Mouse (Mus musculus): ENCODE results near the gene Kcnc1. TPM values are rescaled to one million over a fixed set of nuclear protein-coding genes. Genes with fewer than 3 reads are reported as not detected.

Gene Kcnc1
- polyA plus RNA-seq, 1 experiment from 2014 or later, result 8.5 TPM

DNA sequence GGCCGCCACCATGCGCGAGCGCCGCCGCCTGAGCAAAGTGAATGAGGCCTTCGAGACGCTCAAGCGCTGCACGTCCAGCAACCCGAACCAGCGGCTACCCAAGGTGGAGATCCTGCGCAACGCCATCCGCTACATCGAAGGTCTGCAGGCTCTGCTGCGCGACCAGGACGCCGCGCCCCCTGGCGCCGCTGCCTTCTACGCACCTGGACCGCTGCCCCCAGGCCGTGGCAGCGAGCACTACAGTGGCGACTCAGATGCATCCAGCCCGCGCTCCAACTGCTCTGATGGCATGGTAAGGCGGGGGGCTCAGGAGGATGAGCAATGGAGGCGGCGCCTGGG, 19.3 kb upstream of the Kcnc1 start:
- under 1% methylated on average over 33 of the region's 33 CpGs for WGBS
- H3K27me3 ChIP-seq, result peaks cover 85% of the 10 kb centered on the region

DNA sequence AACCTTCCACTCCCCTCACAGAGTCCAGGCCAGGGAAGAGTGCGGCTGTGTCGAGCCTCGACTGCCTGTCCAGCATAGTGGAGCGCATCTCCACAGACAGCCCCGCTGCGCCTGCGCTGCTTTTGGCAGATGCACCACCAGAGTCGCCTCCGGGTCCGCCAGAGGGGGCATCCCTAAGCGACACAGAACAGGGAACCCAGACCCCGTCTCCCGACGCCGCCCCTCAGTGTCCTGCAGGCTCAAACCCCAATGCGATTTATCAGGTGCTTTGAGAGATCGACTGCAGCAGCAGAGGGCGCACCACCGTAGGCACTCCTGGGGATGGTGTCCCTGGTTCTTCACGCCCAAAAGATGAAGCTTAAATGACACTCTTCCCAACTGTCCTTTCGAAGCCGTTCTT, 18.2 kb upstream of the Kcnc1 start:
- Histone ChIP-seq H3K4me2 (peak overlapping the region; percentile 41), H3K4me1 (replicated peaks) (peaks cover 27% of the 10 kb centered on the region), H3K9ac (no peak overlapping the region), H3K4me3 (peak overlapping the region; percentile 20), H3K27me3 (peaks cover 73% of the 10 kb centered on the region), H3K27ac (replicated peaks) (no peak overlapping the region), H3K36me3 (no peaks in the 10 kb centered on the region), H3K9me3 (no peaks in the 10 kb centered on the region)
- ATAC-seq (ENCODE audit: low read depth), result no peak
- 1% methylated on average over 22 of the region's 22 CpGs for WGBS

More for the DNA sequence above, 19.3 kb upstream of the Kcnc1 start:
- H3K4me3 ChIP-seq, result peak overlapping the region; percentile 29
- H3K36me3 ChIP-seq, result no peaks in the 10 kb centered on the region
- peak overlapping the region; percentile 52 for H3K4me2 ChIP-seq
- peaks cover 27% of the 10 kb centered on the region for H3K4me1 ChIP-seq (replicated peaks)
- no peak overlapping the region for H3K27ac ChIP-seq (replicated peaks)
- H3K9ac ChIP-seq, result peak overlapping the region; percentile 35; the same call in 1 of the 2 replicates
- ATAC-seq (ENCODE audit: low read depth), result peak; percentile 49; the same call in 1 of the 2 replicates
- no peaks in the 10 kb centered on the region for H3K9me3 ChIP-seq

DNA sequence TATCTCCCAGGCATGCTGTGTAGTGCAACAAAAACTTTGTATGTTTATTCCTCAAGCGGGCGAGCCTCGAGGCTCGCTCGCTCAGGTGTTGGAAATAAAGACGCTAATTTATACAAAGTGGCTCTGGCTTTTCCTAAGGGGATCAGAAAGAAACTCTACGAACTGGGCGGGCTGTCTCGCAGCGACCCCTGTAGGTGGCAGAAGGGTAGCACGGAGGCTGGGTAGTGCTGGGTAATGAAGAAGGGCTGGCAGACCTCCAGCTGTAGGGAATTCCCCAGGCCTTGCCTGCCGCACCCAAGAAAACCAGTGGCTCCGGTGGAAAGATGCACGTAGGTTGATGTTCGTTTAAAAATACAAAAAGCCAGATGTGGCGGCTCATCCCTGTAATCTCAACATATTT, 17.3 kb upstream of the Kcnc1 start:
- 8% methylated on average over 16 of the region's 16 CpGs for WGBS
- no peaks in the 10 kb centered on the region for H3K36me3 ChIP-seq
- H3K27me3 ChIP-seq, result peaks cover 66% of the 10 kb centered on the region
- no peak overlapping the region for H3K4me2 ChIP-seq
- H3K4me3 ChIP-seq, result no peak overlapping the region
- no peak for ATAC-seq (ENCODE audit: low read depth)
- no peak overlapping the region for H3K9ac ChIP-seq
- H3K4me1 ChIP-seq (replicated peaks), result peaks cover 27% of the 10 kb centered on the region
- H3K27ac ChIP-seq (replicated peaks), result no peak overlapping the region
- H3K9me3 ChIP-seq, result no peaks in the 10 kb centered on the region

DNA sequence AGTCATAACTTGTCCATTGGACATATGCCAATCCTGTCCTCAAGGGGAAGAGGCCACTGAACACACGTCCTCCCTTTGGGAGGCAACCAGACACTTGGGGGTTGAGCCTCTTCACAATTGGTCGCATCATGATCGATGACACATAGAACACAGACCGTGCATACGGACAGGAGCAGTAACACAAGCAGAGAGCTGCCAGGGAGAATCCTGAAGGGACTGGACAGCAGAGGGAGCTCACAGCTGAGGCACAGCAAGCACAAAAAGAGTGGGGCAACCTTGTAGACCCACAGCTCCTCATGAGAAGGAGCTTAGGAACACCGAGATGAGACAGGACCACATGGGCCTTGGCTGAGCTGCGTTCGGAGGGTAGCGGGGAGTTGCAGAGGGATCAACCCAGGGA, 15.7 kb upstream of the Kcnc1 start:
- H3K9ac ChIP-seq, result no peak overlapping the region
- H3K4me2 ChIP-seq, result no peak overlapping the region
- no peaks in the 10 kb centered on the region for H3K9me3 ChIP-seq
- ATAC-seq (ENCODE audit: low read depth), result no peak
- peaks cover 27% of the 10 kb centered on the region for H3K4me1 ChIP-seq (replicated peaks)
- H3K27me3 ChIP-seq, result peaks cover 50% of the 10 kb centered on the region
- 64% methylated on average over 9 of the region's 9 CpGs for WGBS
- no peaks in the 10 kb centered on the region for H3K36me3 ChIP-seq
- no peak overlapping the region for H3K27ac ChIP-seq (replicated peaks)
- no peak overlapping the region for H3K4me3 ChIP-seq

DNA sequence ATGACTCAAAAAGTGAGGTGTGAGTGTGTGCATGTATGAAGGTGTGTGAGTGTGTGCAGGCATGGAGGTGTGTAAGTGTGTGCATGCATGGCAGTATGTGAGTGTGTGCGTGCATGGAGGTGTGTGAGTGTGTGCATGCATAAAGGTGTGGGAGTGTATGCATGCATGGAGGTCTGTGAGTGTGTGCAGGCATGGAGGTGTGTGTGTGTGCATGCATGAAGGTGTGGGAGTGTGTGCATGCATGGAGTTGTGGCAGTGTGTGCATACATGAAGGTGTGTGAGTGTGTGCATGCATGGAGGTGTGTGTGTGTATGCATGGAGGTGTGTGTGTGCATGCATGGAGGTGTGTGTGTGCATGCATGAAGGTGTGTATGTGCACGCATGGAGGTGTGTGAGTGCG, 8.9 kb upstream of the Kcnc1 start:
- H3K9me3 ChIP-seq, result no peaks in the 10 kb centered on the region
- no peak overlapping the region for H3K4me3 ChIP-seq
- no peak for ATAC-seq (ENCODE audit: low read depth)
- WGBS, result 90% methylated on average over 3 of the region's 3 CpGs
- peaks cover 9% of the 10 kb centered on the region for H3K27me3 ChIP-seq
- H3K36me3 ChIP-seq, result no peaks in the 10 kb centered on the region
- H3K4me2 ChIP-seq, result no peak overlapping the region
- no peak overlapping the region for H3K9ac ChIP-seq
- no peaks in the 10 kb centered on the region for H3K4me1 ChIP-seq (replicated peaks)
- no peak overlapping the region for H3K27ac ChIP-seq (replicated peaks)

DNA sequence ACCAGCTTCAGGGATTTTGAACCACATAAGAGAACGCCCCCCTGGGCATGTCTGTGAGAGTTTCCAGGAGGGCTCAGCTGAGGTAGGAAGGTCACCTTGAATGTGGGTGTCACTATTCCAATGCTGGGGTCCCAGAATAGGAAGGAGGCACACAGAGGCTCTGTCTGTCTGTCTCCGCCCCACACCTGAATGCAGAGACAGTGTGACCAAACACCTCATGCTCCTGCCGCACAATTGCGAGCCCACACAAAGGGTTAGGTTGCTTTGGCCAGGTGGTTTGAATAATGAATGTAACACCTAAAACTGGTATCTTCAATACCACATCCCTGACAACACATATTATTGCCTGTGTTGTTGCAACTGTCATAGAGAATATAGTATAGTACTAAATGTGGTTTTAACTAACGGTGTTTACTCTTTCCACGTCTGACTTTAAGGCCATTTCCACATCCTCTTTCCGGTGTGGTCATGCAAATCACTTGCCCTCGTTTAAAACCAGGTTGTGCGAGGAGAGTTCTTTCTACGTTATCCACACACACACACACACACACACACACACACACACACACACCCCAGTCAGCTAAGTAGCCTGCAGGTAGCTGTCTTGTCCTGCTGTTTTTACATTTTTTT, 6.7 kb upstream of the Kcnc1 start:
- no peak for ATAC-seq (ENCODE audit: low read depth)
- H3K27ac ChIP-seq (replicated peaks), result no peak overlapping the region
- H3K9ac ChIP-seq, result no peak overlapping the region
- no peak overlapping the region for H3K4me3 ChIP-seq
- peaks cover 22% of the 10 kb centered on the region for H3K27me3 ChIP-seq
- no peaks in the 10 kb centered on the region for H3K36me3 ChIP-seq
- 85% methylated on average over 10 of the region's 10 CpGs for WGBS
- H3K4me2 ChIP-seq, result no peak overlapping the region
- H3K9me3 ChIP-seq, result no peaks in the 10 kb centered on the region
- H3K4me1 ChIP-seq (replicated peaks), result 0 out of 2 replicates have a peak, but pooled peaks cover 3% of the 10 kb centered on the region

DNA sequence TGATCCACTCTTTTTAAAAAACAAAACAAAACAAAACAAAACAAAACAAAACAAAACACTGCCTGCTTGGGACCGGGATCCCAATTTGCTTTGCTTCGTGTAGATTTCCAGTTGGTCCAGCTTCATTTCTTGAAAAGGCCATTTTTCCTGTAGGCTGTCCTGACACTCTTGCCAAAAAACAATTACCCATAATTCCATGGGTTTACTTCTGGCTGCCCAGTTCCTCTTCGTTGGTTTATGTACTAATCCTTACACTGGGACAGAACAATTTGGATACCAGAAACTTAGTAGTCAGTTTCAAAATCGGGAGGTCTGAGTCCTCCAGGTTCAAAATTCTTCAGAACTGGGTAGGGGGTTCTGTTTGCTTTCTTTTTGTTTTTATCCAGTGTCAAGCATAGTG, 6.1 kb upstream of the Kcnc1 start:
- Histone ChIP-seq H3K9me3 (no peaks in the 10 kb centered on the region), H3K27ac (replicated peaks) (no peak overlapping the region), H3K36me3 (no peaks in the 10 kb centered on the region), H3K9ac (no peak overlapping the region), H3K4me2 (no peak overlapping the region), H3K4me1 (replicated peaks) (0 out of 2 replicates have a peak, but pooled peaks cover 3% of the 10 kb centered on the region), H3K4me3 (no peak overlapping the region), H3K27me3 (peaks cover 29% of the 10 kb centered on the region)
- 61% methylated on average over 4 of the region's 4 CpGs for WGBS
- ATAC-seq (ENCODE audit: low read depth), result no peak

DNA sequence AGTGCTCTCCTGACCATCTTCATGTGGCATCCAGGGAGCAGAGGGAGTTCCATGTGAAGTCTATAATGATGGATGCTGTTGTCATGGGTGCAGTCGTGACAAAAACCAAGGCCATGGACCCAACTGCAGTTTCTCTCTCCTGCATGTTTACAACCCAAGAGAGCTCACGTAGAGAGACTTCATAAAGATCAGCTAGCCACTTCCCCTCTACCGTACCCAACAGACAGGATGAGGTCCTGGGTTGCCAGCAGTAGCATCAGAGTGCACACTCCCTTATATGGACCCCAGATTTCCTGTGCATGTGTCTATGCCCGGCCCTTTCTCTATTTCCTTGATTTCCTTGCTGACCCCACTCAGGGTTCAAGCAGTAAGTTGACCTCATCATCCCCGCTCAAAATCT, 4.6 kb upstream of the Kcnc1 start:
- peaks cover 10% of the 10 kb centered on the region; the same call in 1 of the 2 replicates for H3K4me1 ChIP-seq (replicated peaks)

DNA sequence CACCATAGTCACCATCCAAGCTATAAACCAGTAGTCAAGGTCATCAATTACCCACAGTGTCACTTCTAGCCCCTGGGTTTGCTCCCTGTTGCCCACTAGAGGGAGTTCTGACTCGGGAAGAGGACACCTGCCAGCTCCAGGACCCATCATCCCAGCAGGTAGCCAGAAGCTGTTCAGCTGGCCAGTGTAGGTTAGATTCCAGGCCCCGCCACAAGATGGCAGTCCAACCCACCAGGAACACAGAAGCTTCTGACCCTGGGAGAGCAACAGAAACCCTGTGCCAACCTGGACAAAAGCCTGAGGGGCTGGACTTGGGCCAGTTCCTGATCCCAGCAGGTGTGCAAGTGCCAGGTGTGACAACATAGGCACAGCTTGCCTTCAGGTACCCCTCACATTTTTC, 3.2 kb upstream of the Kcnc1 start:
- 0% methylated on average over 2 of the region's 2 CpGs for WGBS
- Histone ChIP-seq H3K27ac (replicated peaks) (0 out of 2 replicates have a peak overlapping the region, but pooled peaks have one; percentile 13), H3K9me3 (no peaks in the 10 kb centered on the region), H3K4me1 (replicated peaks) (peaks cover 21% of the 10 kb centered on the region), H3K4me2 (no peak overlapping the region), H3K9ac (no peak overlapping the region), H3K4me3 (no peak overlapping the region), H3K27me3 (peaks cover 50% of the 10 kb centered on the region), H3K36me3 (no peaks in the 10 kb centered on the region)
- ATAC-seq (ENCODE audit: low read depth), result peak; percentile 28

More for the DNA sequence above, 4.6 kb upstream of the Kcnc1 start:
- H3K4me2 ChIP-seq, result no peak overlapping the region
- ATAC-seq (ENCODE audit: low read depth), result no peak
- no peaks in the 10 kb centered on the region for H3K9me3 ChIP-seq
- H3K27me3 ChIP-seq, result peaks cover 38% of the 10 kb centered on the region
- no peak overlapping the region for H3K4me3 ChIP-seq
- no peak overlapping the region for H3K9ac ChIP-seq
- H3K27ac ChIP-seq (replicated peaks), result no peak overlapping the region
- WGBS, result 76% methylated on average over 5 of the region's 5 CpGs
- no peaks in the 10 kb centered on the region for H3K36me3 ChIP-seq

DNA sequence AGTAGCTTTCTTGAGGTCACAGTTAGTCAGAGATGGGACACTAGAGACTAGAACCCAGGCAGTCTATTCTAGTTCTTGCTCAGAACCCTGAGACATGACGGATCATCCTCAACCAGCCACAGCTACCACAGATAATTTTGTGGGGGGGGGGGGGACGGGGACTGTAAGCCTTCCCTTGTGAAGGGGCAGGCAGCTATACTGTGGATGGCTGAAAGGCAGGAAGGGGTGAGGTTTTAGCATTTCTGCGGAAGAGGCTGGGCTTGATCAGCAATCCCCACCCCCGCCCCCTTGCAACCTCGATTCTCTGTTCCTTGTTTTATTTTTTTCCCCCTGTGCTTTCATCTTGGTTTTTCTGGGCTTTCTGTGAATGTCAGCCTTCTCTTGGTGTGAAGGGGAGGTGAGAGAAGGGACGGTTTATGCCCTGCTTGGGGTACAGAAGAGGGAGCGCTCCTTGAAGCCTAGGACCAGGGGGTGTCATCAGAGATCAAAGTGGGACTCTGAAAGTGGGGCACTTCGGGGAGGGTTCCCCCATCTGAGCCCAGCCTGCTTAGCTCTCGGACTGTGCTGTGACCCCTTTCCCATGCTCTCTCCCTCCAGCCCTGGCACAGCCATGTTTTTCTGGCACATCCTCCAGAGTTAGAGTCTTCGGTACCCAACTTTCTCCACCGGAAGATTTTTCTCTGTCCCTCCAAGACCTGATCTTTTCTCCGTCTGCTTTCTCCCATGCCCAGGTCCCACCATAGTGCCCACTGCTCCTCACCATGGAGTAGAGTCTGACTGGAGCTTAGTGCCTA, 2.4 kb upstream of the Kcnc1 start:
- no peak for ATAC-seq (ENCODE audit: low read depth)
- peaks cover 58% of the 10 kb centered on the region for H3K27me3 ChIP-seq

DNA sequence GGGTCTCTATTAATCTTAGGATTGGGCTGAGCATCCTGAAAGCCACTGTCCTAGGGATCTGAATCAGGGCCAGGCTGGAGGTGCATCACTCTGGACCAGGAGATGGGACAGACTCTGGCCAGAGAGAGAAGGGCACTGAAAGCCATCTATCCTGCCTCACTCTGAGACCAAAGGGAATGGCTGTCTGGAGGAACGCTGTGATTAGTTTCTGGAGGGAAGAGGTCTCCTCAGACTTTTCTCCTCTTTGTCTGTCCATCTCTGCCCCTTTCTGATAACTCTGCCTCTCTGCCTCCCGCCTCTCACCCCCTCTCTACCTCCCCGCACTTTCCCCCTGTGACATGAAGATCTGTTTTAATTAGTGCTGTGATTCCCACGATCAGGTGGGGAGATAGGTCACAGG, 1.4 kb upstream of the Kcnc1 start:
- Histone ChIP-seq H3K4me1 (replicated peaks) (peaks cover 39% of the 10 kb centered on the region), H3K27ac (replicated peaks) (no peak overlapping the region), H3K9me3 (no peaks in the 10 kb centered on the region), H3K4me3 (no peak overlapping the region), H3K36me3 (no peaks in the 10 kb centered on the region), H3K9ac (no peak overlapping the region), H3K27me3 (peaks cover 62% of the 10 kb centered on the region), H3K4me2 (no peak overlapping the region)
- no peak for ATAC-seq (ENCODE audit: low read depth)
- 66% methylated on average over 4 of the region's 4 CpGs for WGBS

More for the DNA sequence above, 2.4 kb upstream of the Kcnc1 start:
- H3K4me1 ChIP-seq (replicated peaks), result peaks cover 29% of the 10 kb centered on the region
- no peaks in the 10 kb centered on the region for H3K9me3 ChIP-seq
- H3K9ac ChIP-seq, result no peak overlapping the region
- H3K27ac ChIP-seq (replicated peaks), result no peak overlapping the region
- H3K4me2 ChIP-seq, result no peak overlapping the region
- 53% methylated on average over 12 of the region's 12 CpGs for WGBS
- H3K36me3 ChIP-seq, result no peaks in the 10 kb centered on the region
- no peak overlapping the region for H3K4me3 ChIP-seq

DNA sequence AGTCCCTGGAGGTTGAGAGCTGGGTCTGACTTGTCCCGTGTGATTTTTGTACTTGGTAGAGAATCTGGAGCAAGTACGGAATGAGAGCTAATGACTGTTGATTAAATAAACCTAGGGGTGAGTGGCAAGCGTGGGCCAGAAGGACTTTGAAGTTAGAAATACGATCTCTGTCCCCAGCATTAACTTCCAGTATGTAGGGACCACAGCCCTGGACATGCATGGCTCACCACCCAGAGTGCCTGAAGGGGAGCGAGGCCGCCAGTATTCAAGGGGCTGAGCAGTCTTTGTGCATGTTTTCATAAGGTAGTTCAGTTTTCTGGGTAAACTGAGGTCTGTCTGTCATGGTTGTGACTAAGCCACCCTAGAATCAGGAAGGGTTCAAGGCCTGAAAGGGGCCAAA, 726 bp upstream of the Kcnc1 start:
- no peak overlapping the region for H3K27ac ChIP-seq (replicated peaks)
- H3K4me3 ChIP-seq, result peak overlapping the region; percentile 86
- H3K4me1 ChIP-seq (replicated peaks), result peaks cover 46% of the 10 kb centered on the region
- ATAC-seq (ENCODE audit: low read depth), result no peak
- no peaks in the 10 kb centered on the region for H3K36me3 ChIP-seq
- 44% methylated on average over 6 of the region's 6 CpGs for WGBS
- H3K9me3 ChIP-seq, result no peaks in the 10 kb centered on the region
- H3K4me2 ChIP-seq, result peak overlapping the region; percentile 65
- no peak overlapping the region for H3K9ac ChIP-seq
- H3K27me3 ChIP-seq, result peaks cover 66% of the 10 kb centered on the region
